Mouse (Mus musculus) heart, adult 2 months (tissue): ENCODE results near the gene Trak1.

Source experiments
- CTCF ChIP-seq: fragments of 200-600 bp; IDR thresholded peaks from 2 replicates; pipeline ENCODE4 v1.8.1; 2022; ENCODE audit warnings: antibody characterized with exemption, mild to moderate bottlenecking, moderate library complexity
- EP300 ChIP-seq: fragments of 200-500 bp; IDR thresholded peaks from 2 replicates; pipeline ENCODE4 v1.6.1; 2011; ENCODE audit warnings: low read depth, low read length, control low read depth; ENCODE audit not compliant: insufficient read depth
- POLR2A ChIP-seq: fragments of 200-500 bp; IDR thresholded peaks from 2 replicates; pipeline ENCODE4 v1.6.1; 2011; ENCODE audit warnings: mild to moderate bottlenecking, low read depth, low read length, control low read depth; ENCODE audit not compliant: insufficient read depth

- TF ChIP-seq POLR2A (no peak), CTCF (no peak), EP300 (no peak)
Observed at GRCm38 (mm10) chr9:121309287-121309686, 12.0 kb downstream of the Trak1 start.
